Mouse (Mus musculus) frontal cortex, adult (tissue): ENCODE measurements around the gene Cacna1d.

ENCODE experiments used
- ATAC-seq: cut with Nextera tagmentation; 2 replicates; pipeline ENCODE4 v1.9.2; 2017; ENCODE audit warnings: mild to moderate bottlenecking, moderate library complexity, mixed read lengths; ENCODE audit not compliant: low TSS enrichment

Cacna1d gene

GRCm38 (mm10) chr14:30330416-30331181, 160.7 kb downstream of the Cacna1d start:
- no peak for ATAC-seq

GRCm38 (mm10) chr14:30329109-30329508, 162.1 kb downstream of the Cacna1d start:
- ATAC-seq = no peak

DNA sequence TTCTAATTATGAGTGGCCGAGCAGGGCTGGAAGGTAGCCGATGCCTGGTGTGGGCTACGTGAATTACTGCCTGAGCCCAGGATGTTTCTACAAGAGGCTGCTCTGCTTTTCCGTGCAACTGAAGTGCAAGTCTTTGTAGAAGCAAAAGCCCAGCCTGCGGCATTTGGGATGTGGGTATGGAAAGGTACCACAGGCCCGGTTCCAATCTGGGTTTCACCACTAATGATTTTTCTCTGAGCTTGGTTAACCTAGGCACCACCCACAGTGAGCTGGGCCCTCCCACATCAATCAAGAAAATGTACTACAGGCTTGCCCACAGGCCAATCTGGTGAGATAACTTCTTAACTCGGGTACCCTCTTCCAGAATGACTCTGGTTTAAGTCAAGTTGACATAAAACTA, 163.8 kb downstream of the Cacna1d start:
- ATAC-seq = no peak

- no peak for ATAC-seq
Observed at GRCm38 (mm10) chr14:30327051-30327450, 164.2 kb downstream of the Cacna1d start.

DNA sequence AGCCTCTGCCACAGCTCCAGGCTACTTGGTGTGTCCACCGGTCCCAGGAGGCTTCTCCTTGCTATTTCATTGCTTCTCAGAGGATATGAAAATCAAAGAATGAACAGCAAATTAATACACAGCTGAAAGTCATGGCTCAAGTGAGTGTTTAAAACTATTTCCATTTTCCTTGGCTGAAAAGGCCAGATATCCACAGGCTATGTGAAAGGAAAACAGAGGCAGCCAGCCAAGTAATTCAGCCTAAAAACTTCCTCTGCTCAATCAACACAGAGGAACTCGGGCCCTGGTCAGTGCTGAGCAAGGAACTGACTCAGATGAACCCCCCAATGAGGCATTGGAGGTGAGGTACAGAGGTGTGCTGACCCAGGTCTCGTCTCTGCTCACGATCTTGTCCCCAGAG, 165.0 kb downstream of the Cacna1d start:
- ATAC-seq = no peak

DNA sequence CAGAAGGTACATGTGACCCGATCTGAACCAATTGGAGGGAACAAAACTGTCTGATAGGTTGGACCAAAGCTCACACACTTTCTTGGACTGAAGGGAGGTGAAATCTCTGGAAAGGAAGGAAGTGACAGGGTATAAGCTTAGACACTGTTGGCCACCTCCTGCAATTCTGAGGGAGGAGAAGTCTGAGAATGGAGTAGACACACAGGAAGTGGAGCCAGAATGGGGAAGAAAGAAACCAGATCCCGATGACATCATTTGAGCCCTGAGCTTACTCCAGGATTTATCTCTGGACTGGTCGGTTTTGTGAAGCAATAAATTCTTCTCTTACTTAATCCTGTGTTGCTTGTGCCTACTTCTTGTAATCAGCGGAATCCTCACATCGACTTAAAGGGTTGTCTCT, 166.3 kb downstream of the Cacna1d start:
- no peak for ATAC-seq

GRCm38 (mm10) chr14:30318715-30319437, 172.4 kb downstream of the Cacna1d start:
- ATAC-seq = peak; percentile 21

GRCm38 (mm10) chr14:30318293-30318692, 173.0 kb downstream of the Cacna1d start:
- ATAC-seq = peak; percentile 87

DNA sequence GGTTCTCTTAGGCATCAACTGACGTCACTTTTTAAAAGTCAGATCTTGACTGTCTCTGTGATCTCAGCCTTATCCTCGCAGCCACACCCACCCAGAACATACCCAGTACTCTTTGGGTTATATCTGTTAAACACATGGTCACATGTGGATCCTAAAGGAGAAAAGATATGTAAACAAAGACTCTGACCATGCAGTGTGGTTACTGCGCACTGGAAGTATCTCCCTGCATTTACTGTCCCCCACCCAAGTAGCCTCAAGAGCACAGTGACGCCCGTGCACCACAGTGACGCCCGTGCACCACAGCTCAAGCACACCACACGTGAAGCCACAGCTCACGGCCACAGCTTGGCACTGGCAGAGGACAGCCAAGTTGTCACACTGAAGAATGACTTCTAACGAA, 173.6 kb downstream of the Cacna1d start:
- ATAC-seq = peak; percentile 38

DNA sequence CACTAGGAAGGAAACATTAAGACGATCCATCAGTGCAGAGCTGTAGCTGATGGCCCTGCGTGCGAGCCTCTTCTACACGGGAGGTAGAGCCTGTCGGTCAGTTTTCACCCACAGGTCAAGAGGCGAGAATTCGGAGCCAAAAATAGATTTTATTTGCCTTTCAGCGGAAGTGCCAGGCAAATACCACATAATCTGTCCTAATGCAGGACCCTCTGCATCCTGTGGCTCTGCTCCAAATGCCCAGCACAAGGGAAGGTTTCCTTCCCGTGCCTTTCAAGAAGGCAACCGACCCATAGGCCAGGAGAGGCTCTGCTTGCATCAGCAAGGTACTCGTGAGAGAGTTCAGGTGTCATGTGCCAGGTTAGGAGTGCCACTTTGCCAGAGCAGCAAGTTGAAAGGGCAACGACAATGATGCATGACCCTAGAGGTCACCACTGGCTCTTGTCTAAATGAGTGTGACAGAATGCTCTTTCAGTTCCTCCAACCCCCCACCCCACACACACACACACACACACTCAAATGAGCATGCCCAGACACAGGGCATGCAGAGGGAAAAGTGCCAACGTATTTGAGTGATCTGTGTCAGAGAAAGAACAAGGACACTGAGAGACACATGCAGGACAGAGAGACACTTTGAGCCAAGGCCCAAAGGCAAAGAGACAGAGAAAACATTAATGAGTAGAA, 179.9 kb downstream of the Cacna1d start:
- no peak for ATAC-seq

GRCm38 (mm10) chr14:30310236-30310635, 181.0 kb downstream of the Cacna1d start:
- no peak for ATAC-seq

- ATAC-seq = no peak
Observed at GRCm38 (mm10) chr14:30306221-30306620, 185.0 kb downstream of the Cacna1d start.

DNA sequence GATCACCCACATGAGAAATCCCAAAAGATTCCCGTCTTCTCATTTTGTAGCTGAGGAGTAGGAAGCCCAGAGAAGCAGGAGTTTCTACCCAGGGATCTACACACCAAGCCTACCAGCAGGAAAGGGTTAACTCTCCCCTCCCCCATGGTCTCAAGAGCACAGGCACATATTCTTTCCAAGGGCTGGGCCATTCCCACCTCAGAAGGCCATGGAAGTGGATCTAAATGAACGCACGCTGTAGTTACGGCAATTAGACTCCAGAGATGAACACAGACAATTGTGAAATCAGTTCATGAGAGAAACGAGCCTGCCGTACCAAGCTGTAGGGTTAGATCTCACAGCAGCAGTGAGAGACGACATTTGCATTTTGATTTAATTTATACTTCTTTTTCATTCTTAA, 191.3 kb downstream of the Cacna1d start:
- ATAC-seq = peak; percentile 39; the same call in 1 of the 2 replicates

GRCm38 (mm10) chr14:30297492-30297891, 193.8 kb downstream of the Cacna1d start:
- peak; percentile 93 for ATAC-seq

DNA sequence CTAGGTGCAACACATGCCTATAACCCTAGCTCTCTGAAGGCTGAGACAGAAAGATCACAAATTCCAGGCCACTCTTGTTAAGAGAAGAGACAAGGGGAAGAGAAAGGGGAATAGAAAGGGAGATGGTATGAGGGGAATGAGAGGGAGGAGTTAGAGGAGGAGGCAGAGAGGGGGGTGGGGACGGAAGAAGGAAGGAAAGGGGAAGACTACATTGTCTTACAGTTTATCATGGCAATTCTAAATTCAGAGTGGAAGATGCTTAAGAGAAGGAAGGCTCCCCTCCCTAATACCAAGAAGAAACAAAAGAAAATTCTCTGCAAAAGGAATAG, 199.2 kb downstream of the Cacna1d start:
- ATAC-seq = no peak

GRCm38 (mm10) chr14:30291389-30292134, 199.7 kb downstream of the Cacna1d start:
- peak; percentile 44; the same call in 1 of the 2 replicates for ATAC-seq

- peak; percentile 58 for ATAC-seq
Observed at GRCm38 (mm10) chr14:30284446-30284845, 206.8 kb downstream of the Cacna1d start.

GRCm38 (mm10) chr14:30284022-30284421, 207.2 kb downstream of the Cacna1d start:
- ATAC-seq = peak; percentile 79

GRCm38 (mm10) chr14:30275572-30275971, 215.7 kb downstream of the Cacna1d start:
- peak; percentile 64 for ATAC-seq

DNA sequence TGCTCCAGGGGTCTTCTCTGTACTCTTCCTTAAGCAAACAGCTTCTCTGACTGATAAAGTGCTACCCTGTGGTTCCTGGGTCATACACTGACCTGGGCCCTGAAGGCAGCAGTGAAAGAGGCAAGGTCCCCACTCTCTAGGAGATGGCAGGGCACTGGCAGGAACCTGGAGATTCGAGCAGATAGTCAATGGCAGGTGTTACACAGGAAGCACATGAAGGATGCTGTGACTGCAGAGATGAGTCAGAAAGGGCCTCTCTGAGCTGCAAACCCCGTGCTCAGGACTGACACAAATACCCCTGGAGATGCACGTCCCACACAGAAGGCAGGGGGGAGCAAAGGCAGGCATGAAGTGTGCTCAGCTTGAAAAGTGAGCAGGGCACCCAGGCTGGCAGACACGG, 218.3 kb downstream of the Cacna1d start:
- peak; percentile 26; the same call in 1 of the 2 replicates for ATAC-seq

DNA sequence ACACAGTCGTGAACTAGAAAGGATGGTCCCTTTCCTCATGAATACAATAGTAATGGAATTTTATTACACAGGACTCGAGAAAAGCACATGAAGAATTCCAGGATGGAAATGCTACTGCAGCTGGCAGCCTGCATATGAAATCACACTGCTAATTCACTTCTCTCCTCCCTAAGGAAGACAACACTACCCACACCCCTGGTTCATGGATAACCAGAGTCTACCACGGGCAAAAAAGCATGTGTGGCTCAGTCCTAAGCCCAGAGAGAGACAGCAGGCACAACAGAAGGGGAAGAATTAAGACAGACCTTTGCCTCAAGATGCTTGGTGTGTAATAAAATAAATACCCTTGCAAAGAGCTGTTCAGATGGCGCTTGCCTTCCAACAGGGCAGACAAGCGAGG, 218.7 kb downstream of the Cacna1d start:
- peak; percentile 50 for ATAC-seq

GRCm38 (mm10) chr14:30271856-30272255, 219.4 kb downstream of the Cacna1d start:
- ATAC-seq = no peak
